Mouse (Mus musculus) lung, postnatal 0 days (tissue): ENCODE data around the gene AA986860.

Experiments used
- CTCF ChIP-seq: IDR thresholded peaks from 2 replicates; pipeline ENCODE4 v1.5.1; 2016; ENCODE audit warnings: antibody characterized with exemption, mild to moderate bottlenecking
- EP300 ChIP-seq: IDR thresholded peaks from 2 replicates; pipeline ENCODE4 v1.6.1; 2016; ENCODE audit warnings: antibody characterized with exemption, mild to moderate bottlenecking, control low read depth

DNA sequence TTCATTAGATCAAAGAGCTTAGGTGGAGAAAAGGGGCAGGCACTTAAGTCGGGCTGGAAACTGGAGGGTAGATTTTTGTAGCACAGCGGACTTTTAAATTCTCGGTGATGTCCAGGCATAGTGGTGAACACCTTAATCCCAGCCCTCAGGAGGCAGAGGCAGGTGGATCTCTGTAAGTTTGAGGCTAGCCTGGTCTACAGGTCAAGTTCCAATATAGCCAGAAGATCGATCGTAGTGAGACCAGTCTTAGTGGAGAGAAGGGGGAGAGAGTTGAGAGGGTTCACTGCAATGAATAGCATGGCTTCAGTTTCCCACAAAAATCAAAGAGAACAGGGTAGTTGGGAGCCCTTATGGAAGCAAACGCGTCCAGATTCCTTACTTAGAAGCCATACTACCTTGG is 6.1 kb downstream of the AA986860 start:
- TF ChIP-seq CTCF (no peak), EP300 (no peak)
